Mouse (Mus musculus) brain, adult 10 weeks (tissue): Measurements from ENCODE around the gene Gm13757. TPM values are rescaled to one million over a fixed set of nuclear protein-coding genes. Genes with fewer than 3 reads are reported as not detected.

ENCODE experiments used
- polyA plus RNA-seq: library from polyadenylated mRNA; stranded (reverse); fragments of 350-450 nt; fragmentation: Illumina TruSeq; extraction: RNeasy Lipid Tissue Mini Kit (QIAGEN cat#74804); gene quantifications from one replicate; pipeline ENCODE4 v1.2.3, GENCODE M21; 2015; ENCODE audit warnings: low read depth, low replicate concordance

The Gm13757 gene
- not detected for polyA plus RNA-seq

DNA sequence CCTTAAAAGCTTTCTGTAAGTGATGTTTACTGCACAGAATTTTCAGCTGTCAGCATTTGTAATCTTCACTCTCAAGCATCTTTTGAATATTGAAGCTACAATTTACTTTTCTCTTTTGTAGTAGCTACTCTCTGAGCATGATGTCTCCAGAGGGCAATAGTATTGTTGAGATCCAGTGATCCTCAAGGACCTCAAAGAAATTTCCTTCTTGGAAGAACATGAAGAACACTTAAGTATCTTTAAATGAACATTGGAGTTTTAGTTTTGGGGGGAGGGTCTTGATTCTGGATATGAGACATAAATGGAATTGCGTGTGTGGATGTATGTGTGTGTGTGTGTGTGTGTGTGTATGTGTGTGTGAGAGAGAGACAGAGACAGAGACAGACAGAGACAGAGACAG is at the start of gene Gm13757:
Gm13757 (minus strand) TSS at position 101 of the 400 bp plus-strand sequence.

DNA sequence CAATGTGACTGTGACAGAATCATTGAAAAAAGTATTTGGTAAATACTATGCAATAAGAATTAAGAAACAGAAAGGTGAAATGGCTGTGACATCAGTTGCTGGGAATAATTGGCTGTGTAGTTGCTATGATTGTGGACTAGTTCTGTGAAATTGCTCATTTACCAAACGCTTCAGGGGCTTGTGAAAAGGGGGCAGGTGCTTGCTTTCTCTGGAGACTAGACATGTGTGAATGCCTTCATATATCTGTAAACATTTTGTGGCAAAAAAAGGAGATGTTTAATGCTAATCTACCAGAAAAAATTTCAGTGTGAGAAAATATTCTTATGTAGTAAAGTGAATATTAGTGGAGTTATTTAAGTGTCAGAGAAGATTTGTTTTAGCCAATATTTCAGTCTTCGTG is 44.1 kb upstream of the Gm13757 start, which contains the start of gene Olfr1185-ps1:
Olfr1185-ps1 (plus strand) TSS at position 301 of the 400 bp plus-strand sequence.

DNA sequence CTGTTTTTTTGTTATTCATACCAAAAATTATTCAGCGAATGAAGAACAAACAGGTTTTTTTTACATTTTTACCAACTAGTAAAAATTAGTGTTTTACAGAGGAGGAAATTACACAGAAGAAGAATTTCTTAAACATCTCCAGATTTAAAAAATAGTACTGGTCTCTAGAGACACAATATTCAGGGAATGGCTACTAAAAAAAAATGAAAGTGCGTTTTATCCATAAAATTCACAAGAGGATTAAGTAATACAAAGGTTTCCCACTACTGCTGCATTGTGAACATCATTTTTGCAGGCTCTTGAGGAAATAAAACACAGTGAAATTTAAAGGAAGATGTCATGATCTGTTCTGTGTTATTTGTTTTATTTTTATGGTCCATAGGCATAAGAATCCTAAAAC is 34.4 kb upstream of the Gm13757 start, which contains the start of gene Olfr1184:
Olfr1184 (plus strand) TSS at position 301 of the 400 bp plus-strand sequence.

DNA sequence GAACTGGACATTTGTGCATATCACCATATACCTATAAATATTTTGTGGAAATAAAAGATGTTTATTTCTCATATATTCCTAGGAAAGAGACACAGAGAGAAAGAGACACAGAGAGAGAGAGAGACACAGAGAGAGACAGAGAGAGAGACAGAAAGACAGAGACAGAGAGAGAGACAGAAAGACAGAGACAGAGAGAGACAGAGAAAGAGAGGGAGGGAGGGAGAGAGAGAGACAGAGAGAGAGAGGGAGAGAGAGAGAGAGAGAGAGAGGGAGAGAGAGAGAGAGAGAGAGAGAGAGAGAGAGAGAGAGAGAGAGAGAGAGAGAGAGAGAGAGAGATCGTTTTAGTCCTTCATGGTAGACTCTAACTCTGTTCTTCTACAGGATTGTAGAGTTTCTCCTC is 5.6 kb upstream of the Gm13757 start, which contains the start of gene Olfr1183:
Olfr1183 (plus strand) TSS at position 301 of the 400 bp plus-strand sequence.

DNA sequence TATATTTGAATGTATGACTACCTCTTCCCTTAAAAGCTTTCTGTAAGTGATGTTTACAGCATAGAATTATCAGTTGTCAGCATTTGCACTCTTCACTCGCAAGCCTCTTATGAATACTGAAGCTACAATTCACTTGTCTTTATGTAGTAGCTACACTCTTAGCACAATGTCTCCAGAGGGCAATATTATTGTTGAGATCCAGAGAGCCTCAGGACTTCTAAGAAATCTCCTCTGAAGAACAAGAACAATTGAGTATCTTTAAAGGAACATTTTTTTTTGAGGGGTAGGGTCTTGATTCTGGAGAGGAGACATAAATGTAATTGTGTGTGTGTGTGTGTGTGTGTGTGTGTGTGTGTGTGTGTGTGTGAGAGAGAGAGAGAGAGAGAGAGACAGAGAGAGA is 22.9 kb downstream of the Gm13757 start, which contains the start of gene Olfr1181:
Olfr1181 (minus strand) TSS at position 101 of the 400 bp plus-strand sequence.

DNA sequence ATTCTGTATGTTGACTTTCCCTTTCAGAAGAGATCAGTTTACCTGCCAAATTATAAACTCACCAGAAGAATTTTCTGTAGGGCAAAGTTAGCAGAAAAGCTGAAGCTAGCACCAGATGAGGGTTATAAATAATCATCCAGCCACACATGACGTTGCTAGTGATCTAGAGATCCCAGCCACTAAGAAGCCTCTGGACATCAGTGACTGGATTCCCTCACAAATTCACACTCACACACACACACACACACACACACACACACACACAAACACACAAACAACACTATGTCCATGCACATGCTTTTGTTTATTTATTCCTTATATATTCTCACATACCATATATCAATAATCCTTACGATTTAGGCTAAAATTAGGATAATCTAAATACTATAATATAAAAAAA is 29.9 kb downstream of the Gm13757 start, which contains the start of gene Olfr1180:
Olfr1180 (minus strand) TSS at position 101 of the 400 bp plus-strand sequence.

DNA sequence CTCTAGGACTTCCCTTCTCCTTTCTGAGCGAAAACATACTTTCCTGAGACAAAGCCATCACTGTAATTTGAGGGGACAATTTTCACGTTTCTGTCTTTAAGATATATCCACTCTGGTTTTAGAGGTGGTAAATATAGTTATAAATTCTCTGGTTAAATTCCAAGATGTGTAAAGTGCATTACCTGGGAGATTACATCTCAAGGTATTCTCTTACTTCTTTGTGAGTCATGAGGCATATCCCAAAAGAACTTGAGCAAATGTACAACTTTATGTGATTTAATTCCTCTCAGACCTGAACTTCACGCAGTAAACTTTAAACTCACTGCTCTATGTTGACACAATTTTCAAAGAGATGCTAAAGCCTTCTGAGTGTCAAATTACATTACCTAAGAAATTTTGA is 42.6 kb downstream of the Gm13757 start, which contains the start of gene Olfr1179:
Olfr1179 (minus strand) TSS at position 101 of the 400 bp plus-strand sequence.

Other genes starting within 250 kb of the Gm13757 start
- gene Olfr1170, start 220.8 kb downstream of the Gm13757 start, polyA plus RNA-seq = not detected
- gene Olfr1173, start 169.3 kb downstream of the Gm13757 start, polyA plus RNA-seq = not detected
- gene Olfr1174-ps, start 134.0 kb downstream of the Gm13757 start, polyA plus RNA-seq = not detected
- gene Olfr1175-ps, start 121.9 kb downstream of the Gm13757 start, polyA plus RNA-seq = not detected
- not detected for gene Olfr1176, start 112.4 kb downstream of the Gm13757 start, polyA plus RNA-seq
- not detected for gene Olfr1177-ps, start 102.6 kb downstream of the Gm13757 start, polyA plus RNA-seq
- not detected for gene Olfr1178, start 62.1 kb downstream of the Gm13757 start, polyA plus RNA-seq
- gene Olfr1179, start 42.7 kb downstream of the Gm13757 start, polyA plus RNA-seq = not detected
- gene Olfr1180, start 30.0 kb downstream of the Gm13757 start, polyA plus RNA-seq = not detected
- gene Olfr1181, start 23.0 kb downstream of the Gm13757 start, polyA plus RNA-seq = not detected
- gene Olfr1183, start 5.7 kb upstream of the Gm13757 start, polyA plus RNA-seq = not detected
- gene Olfr1184, start 34.5 kb upstream of the Gm13757 start, polyA plus RNA-seq = not detected
- not detected for gene Olfr1185-ps1, start 44.2 kb upstream of the Gm13757 start, polyA plus RNA-seq
- gene Olfr1186, start 69.4 kb upstream of the Gm13757 start, polyA plus RNA-seq = not detected
- not detected for gene Olfr1188, start 107.8 kb upstream of the Gm13757 start, polyA plus RNA-seq
- gene Olfr1189, start 137.3 kb upstream of the Gm13757 start, polyA plus RNA-seq = not detected
- gene Olfr1191-ps1, start 191.4 kb upstream of the Gm13757 start, polyA plus RNA-seq = not detected
- gene Olfr1192-ps1, start 199.4 kb upstream of the Gm13757 start, polyA plus RNA-seq = not detected
- gene Olfr1193, start 226.5 kb upstream of the Gm13757 start, polyA plus RNA-seq = not detected
- not detected for gene Olfr1195, start 240.1 kb upstream of the Gm13757 start, polyA plus RNA-seq